Mouse (Mus musculus) stomach, postnatal 0 days (tissue): ENCODE results near the gene Gpr107. TPM values are rescaled to one million over a fixed set of nuclear protein-coding genes. Genes with fewer than 3 reads are reported as not detected.

Source experiments
- ATAC-seq: fragments of 200-750 bp; cut with Nextera tagmentation; 2 replicates; pipeline ENCODE4 v1.8.0; 2017; ENCODE audit not compliant: low FRiP score, low TSS enrichment
- DNase-seq: peaks from one replicate; pipeline ENCODE4 v3.0.0-alpha.2; 2016; ENCODE audit warnings: low spot score
- H3K27ac ChIP-seq: fragments of 300-500 bp; sonication (generic); replicated peaks from 2 replicates; pipeline ENCODE4 v1.5.1; 2014; ENCODE audit warnings: mild to moderate bottlenecking, control low read depth
- H3K27me3 ChIP-seq: fragments of 300-500 bp; sonication (generic); 2 replicates; pipeline ENCODE4 v1.6.1; 2014; ENCODE audit warnings: low read length; ENCODE audit not compliant: control insufficient read depth, insufficient read depth
- H3K36me3 ChIP-seq: fragments of 300-500 bp; sonication (generic); 2 replicates; pipeline ENCODE4 v1.6.1; 2014; ENCODE audit warnings: low read length, mixed read lengths; ENCODE audit not compliant: control insufficient read depth, insufficient read depth
- H3K4me1 ChIP-seq: fragments of 300-500 bp; sonication (generic); replicated peaks from 2 replicates; pipeline ENCODE4 v1.6.1; 2014; ENCODE audit warnings: antibody characterized with exemption; ENCODE audit not compliant: control insufficient read depth, insufficient read depth
- H3K4me2 ChIP-seq: fragments of 300-500 bp; sonication (generic); replicated peaks from 2 replicates; pipeline ENCODE4 v1.6.1; 2014; ENCODE audit warnings: low read depth, mild to moderate bottlenecking, control low read depth, moderate library complexity
- H3K4me3 ChIP-seq: fragments of 300-500 bp; sonication (generic); 2 replicates; pipeline ENCODE4 v1.5.1; 2014; ENCODE audit warnings: low read depth, low read length, control low read depth
- H3K9ac ChIP-seq: fragments of 300-500 bp; sonication (generic); 2 replicates; pipeline ENCODE4 v1.6.1; 2014; ENCODE audit warnings: mild to moderate bottlenecking, low read length, control low read depth, mixed read lengths
- H3K9me3 ChIP-seq: fragments of 300-500 bp; sonication (generic); 2 replicates; pipeline ENCODE4 v1.6.1; 2016; ENCODE audit warnings: low read length; ENCODE audit not compliant: control insufficient read depth
- CTCF ChIP-seq: IDR thresholded peaks from 2 replicates; pipeline ENCODE4 v1.5.1; 2016; ENCODE audit warnings: antibody characterized with exemption, low read depth, mild to moderate bottlenecking, moderate library complexity
- EP300 ChIP-seq: optimal IDR thresholded peaks from 2 replicates; pipeline ENCODE3; 2016; ENCODE audit warnings: antibody characterized with exemption
- WGBS: fragments of 180-500 bp; shearing (Covaris S2); extraction: QIAGEN DNeasy Blood & Tissue Kit; methylation state at CpG from one replicate; pipeline ENCODE4 v1.1.7; 2014; 5-methylcytosine and 5-hydroxymethylcytosine counted together
- polyA plus RNA-seq: library from polyadenylated mRNA; unstranded; fragments of >200 nt; fragmentation: Nextera tagmentation; extraction: Ambion mirVana; gene quantifications from 2 replicates; pipeline ENCODE4 v1.2.1, GENCODE M21; 2015

Gpr107 gene
- polyA plus RNA-seq, 1 experiment from 2014 or later = 23.7 TPM

- ATAC-seq (no peak), DNase-seq (no peak)
- H3K27ac ChIP-seq = peak overlapping the region; percentile 82
- TF ChIP-seq EP300 = no peak
- TF ChIP-seq CTCF = no peak
- no peak overlapping the region for H3K4me2 ChIP-seq
- no peaks in the 10 kb centered on the region for H3K27me3 ChIP-seq
- no peak overlapping the region for H3K4me3 ChIP-seq
- peaks cover 3% of the 10 kb centered on the region; the same call in 1 of the 2 replicates for H3K4me1 ChIP-seq
- no peaks in the 10 kb centered on the region for H3K36me3 ChIP-seq
- 62% methylated on average over 6 of the region's 6 CpGs for WGBS
- no peaks in the 10 kb centered on the region for H3K9me3 ChIP-seq
- H3K9ac ChIP-seq = no peak overlapping the region
Observed at GRCm38 (mm10) chr2:31108186-31108585, 43.9 kb upstream of the Gpr107 start.

- DNase-seq (no peak), ATAC-seq (no peak)
- no peaks in the 10 kb centered on the region for H3K36me3 ChIP-seq
- H3K27ac ChIP-seq = no peak overlapping the region
- no peak overlapping the region for H3K4me2 ChIP-seq
- H3K9ac ChIP-seq = no peak overlapping the region
- no peak overlapping the region for H3K4me3 ChIP-seq
- H3K9me3 ChIP-seq = no peaks in the 10 kb centered on the region
- 69% methylated on average over 12 of the region's 12 CpGs for WGBS
- H3K27me3 ChIP-seq = no peaks in the 10 kb centered on the region
- H3K4me1 ChIP-seq = peaks cover 3% of the 10 kb centered on the region; the same call in 1 of the 2 replicates
- no peak for TF ChIP-seq EP300
- TF ChIP-seq CTCF = no peak
Observed at GRCm38 (mm10) chr2:31109960-31110548, 42.1 kb upstream of the Gpr107 start.

GRCm38 (mm10) chr2:31111685-31112084 lies 40.4 kb upstream of the Gpr107 start:
- TF ChIP-seq CTCF (no peak), EP300 (no peak)
- H3K27ac ChIP-seq = peak overlapping the region; percentile 40

DNA sequence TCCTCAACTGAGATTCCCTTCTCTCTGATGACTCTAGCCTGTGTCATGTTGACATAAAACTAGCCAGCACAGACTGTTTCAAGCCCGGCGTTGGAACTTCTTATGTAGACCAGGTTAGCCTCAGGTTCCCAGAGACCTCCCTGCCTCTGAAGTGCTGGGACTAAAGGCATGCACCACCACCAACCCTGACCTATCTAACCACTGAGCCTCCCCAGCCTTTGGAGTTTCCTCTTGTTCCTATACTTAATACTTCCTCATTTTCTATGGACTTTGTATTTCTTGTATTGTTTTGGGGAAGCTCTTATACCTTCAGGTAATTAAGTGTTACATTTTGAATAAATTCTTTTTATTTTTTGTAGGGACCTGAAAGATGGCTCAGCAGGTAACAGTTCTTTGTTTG lies 37.9 kb upstream of the Gpr107 start:
- Histone ChIP-seq H3K4me1 (no peaks in the 10 kb centered on the region; the same call in 1 of the 2 replicates), H3K27me3 (no peaks in the 10 kb centered on the region), H3K27ac (no peak overlapping the region), H3K9me3 (no peaks in the 10 kb centered on the region), H3K36me3 (no peaks in the 10 kb centered on the region), H3K4me2 (no peak overlapping the region), H3K4me3 (no peak overlapping the region), H3K9ac (no peak overlapping the region)
- ATAC-seq (no peak), DNase-seq (no peak)
- WGBS = 88% methylated on average over 2 of the region's 2 CpGs
- TF ChIP-seq EP300 (no peak), CTCF (no peak)

More at GRCm38 (mm10) chr2:31111685-31112084, 40.4 kb upstream of the Gpr107 start:
- H3K9me3 ChIP-seq = no peaks in the 10 kb centered on the region
- peaks cover under 1% of the 10 kb centered on the region; the same call in 1 of the 2 replicates for H3K4me1 ChIP-seq
- ATAC-seq = no peak
- H3K36me3 ChIP-seq = no peaks in the 10 kb centered on the region
- no peaks in the 10 kb centered on the region for H3K27me3 ChIP-seq
- no peak for DNase-seq
- H3K4me3 ChIP-seq = no peak overlapping the region
- WGBS = 52% methylated on average over 6 of the region's 6 CpGs
- no peak overlapping the region for H3K9ac ChIP-seq
- H3K4me2 ChIP-seq = no peak overlapping the region

DNA sequence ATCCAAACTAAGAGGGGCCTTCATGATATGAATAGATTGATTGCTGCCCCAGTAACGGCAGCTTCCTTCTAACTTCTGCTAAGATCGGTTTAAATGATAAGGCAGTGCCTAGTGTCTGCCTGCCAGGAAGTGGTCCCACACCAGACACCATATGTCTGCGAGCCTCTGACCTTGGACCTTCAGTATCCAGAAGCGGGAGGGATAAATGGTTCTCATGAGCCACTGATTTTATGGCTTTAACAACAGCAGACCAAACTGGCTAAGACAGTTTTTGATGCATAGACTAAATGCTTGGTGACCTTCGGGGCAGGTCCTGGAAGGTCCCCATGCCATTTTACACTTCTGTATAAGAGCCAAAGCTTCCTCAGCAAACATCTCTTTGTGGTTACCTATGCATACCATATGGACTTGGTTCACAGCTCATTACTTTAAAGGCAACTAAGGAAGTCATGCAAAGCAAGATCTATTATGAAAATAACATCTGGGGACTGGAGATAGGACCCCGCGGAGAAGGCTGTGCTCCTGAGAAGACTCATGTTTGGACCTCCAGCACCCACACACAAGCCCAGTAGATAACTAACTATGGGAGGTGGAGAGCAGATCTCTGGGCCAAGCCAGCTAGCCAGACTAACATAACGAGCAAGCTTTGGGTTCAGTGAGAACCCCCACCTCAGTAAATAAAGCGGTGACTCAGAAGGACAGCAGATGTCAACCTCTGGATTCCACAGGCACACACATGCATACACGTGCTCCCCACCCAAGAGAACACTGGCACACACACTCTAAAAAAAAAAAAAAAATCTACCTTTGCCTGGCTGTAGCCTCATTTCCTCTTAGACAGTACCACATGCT lies 36.8 kb upstream of the Gpr107 start:
- no peak for DNase-seq
- H3K27ac ChIP-seq = no peak overlapping the region
- no peaks in the 10 kb centered on the region for H3K27me3 ChIP-seq
- no peaks in the 10 kb centered on the region; the same call in 1 of the 2 replicates for H3K4me1 ChIP-seq
- no peak overlapping the region for H3K4me3 ChIP-seq
- no peaks in the 10 kb centered on the region for H3K36me3 ChIP-seq
- 59% methylated on average over 10 of the region's 10 CpGs for WGBS
- no peaks in the 10 kb centered on the region for H3K9me3 ChIP-seq
- no peak overlapping the region for H3K4me2 ChIP-seq
- no peak overlapping the region for H3K9ac ChIP-seq
- ATAC-seq = no peak
- TF ChIP-seq CTCF (no peak), EP300 (no peak)
